Mouse (Mus musculus) thymus, postnatal 0 days (tissue): ENCODE measurements around the gene Glis3. TPM values are rescaled to one million over a fixed set of nuclear protein-coding genes. Genes with fewer than 3 reads are reported as not detected.

Source experiments
- DNase-seq: peaks from one replicate; pipeline ENCODE4 v3.0.0-alpha.2; 2015; ENCODE audit warnings: low spot score
- polyA plus RNA-seq: library from polyadenylated mRNA; unstranded; fragments of >200 nt; fragmentation: Nextera tagmentation; extraction: Ambion mirVana; gene quantifications from 2 replicates; pipeline ENCODE4 v1.2.1, GENCODE M21; 2015

Glis3 gene
- polyA plus RNA-seq, 1 experiment from 2014 or later: 0.59 TPM

- no peak for DNase-seq
These were observed 144.9 kb downstream of the Glis3 start for GRCm38 (mm10) chr19:28534964-28535363.

- no peak for DNase-seq
These were observed 146.3 kb downstream of the Glis3 start for GRCm38 (mm10) chr19:28533576-28533975.

- no peak for DNase-seq
These were observed 148.1 kb downstream of the Glis3 start for GRCm38 (mm10) chr19:28531750-28532149.

GRCm38 (mm10) chr19:28530846-28531245 lies 149.0 kb downstream of the Glis3 start:
- peak; percentile 51 for DNase-seq

GRCm38 (mm10) chr19:28529006-28529405 lies 150.9 kb downstream of the Glis3 start:
- DNase-seq: no peak

- DNase-seq: no peak
These were observed 152.4 kb downstream of the Glis3 start for GRCm38 (mm10) chr19:28527446-28527845.

GRCm38 (mm10) chr19:28525331-28525730 lies 154.5 kb downstream of the Glis3 start:
- no peak for DNase-seq

- DNase-seq: no peak
These were observed 157.6 kb downstream of the Glis3 start for GRCm38 (mm10) chr19:28522289-28522688.

GRCm38 (mm10) chr19:28520761-28521181 lies 159.1 kb downstream of the Glis3 start:
- DNase-seq: no peak

GRCm38 (mm10) chr19:28520128-28520745 lies 159.6 kb downstream of the Glis3 start:
- no peak for DNase-seq

- DNase-seq: no peak
These were observed 160.6 kb downstream of the Glis3 start for GRCm38 (mm10) chr19:28519296-28519695.

- no peak for DNase-seq
These were observed 161.0 kb downstream of the Glis3 start for GRCm38 (mm10) chr19:28518846-28519245.

GRCm38 (mm10) chr19:28518266-28518665 lies 161.6 kb downstream of the Glis3 start:
- DNase-seq: no peak

- no peak for DNase-seq
These were observed 162.3 kb downstream of the Glis3 start for GRCm38 (mm10) chr19:28517464-28518080.

- DNase-seq: no peak
These were observed 163.4 kb downstream of the Glis3 start for GRCm38 (mm10) chr19:28516487-28516886.

- no peak for DNase-seq
These were observed 167.4 kb downstream of the Glis3 start for GRCm38 (mm10) chr19:28512475-28512874.

- DNase-seq: no peak
These were observed 168.0 kb downstream of the Glis3 start for GRCm38 (mm10) chr19:28511910-28512309.

GRCm38 (mm10) chr19:28505376-28505775 lies 174.5 kb downstream of the Glis3 start:
- DNase-seq: no peak

GRCm38 (mm10) chr19:28503011-28503410 lies 176.9 kb downstream of the Glis3 start:
- DNase-seq: no peak

- no peak for DNase-seq
These were observed 178.9 kb downstream of the Glis3 start for GRCm38 (mm10) chr19:28500975-28501374.

- DNase-seq: no peak
These were observed 179.4 kb downstream of the Glis3 start for GRCm38 (mm10) chr19:28500505-28500904.

- no peak for DNase-seq
These were observed 180.1 kb downstream of the Glis3 start for GRCm38 (mm10) chr19:28499786-28500185.

GRCm38 (mm10) chr19:28495926-28496325 lies 184.0 kb downstream of the Glis3 start:
- DNase-seq: no peak
